Mouse (Mus musculus): ENCODE measurements around the gene Gm37240.

DNA sequence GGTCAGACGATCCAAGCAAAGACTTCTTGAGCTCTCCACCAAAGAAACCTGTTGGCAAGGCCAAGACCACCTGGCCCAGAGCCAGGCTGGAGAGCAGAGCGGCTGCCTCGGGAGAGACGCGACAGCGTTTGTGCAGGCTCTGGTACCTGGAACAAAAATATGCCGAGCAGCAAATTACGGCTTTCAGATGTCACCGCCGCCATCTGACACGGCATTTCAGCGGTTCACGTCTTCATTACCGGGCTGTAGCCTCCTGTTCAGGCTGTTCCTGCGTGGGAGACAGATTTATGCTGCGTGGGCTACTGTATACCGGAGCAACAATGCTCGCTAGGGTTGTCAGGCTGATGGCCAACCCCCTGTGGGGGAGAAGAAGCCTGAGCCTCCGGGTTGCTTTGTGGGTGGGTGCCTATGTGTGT is 700.6 kb downstream of the Gm37240 start:
- no peak for TF ChIP-seq CTCF (IDR thresholded peaks at IDR 0.05; ENCODE audit: insufficient read depth, low read depth, low read length)
- TF ChIP-seq POLR2A (IDR thresholded peaks at IDR 0.05; ENCODE audit: insufficient read depth, low read depth, low read length): no peak; the same call in 1 of the 2 replicates

All from olfactory bulb, adult 2 months (tissue).